Mouse (Mus musculus): ENCODE results near the gene Bag1.
"Not testable (repeated sequence)": the region's sequence is repeated elsewhere in the genome, so short reads cannot be mapped to it uniquely, and the experiment has no call there.

The Bag1 gene

GRCm38 (mm10) chr4:40936175-40936839 is 11.8 kb downstream of the Bag1 start:
- no peak for DNase-seq (ENCODE audit: extremely low spot score, low read depth, low spot score)

GRCm38 (mm10) chr4:40934369-40934768 is 13.7 kb downstream of the Bag1 start:
- DNase-seq (ENCODE audit: extremely low spot score, low read depth, low spot score), result not testable (repeated sequence)

- DNase-seq (ENCODE audit: extremely low spot score, low read depth, low spot score), result no peak
Observed at GRCm38 (mm10) chr4:40933694-40934093, 14.4 kb downstream of the Bag1 start.

- DNase-seq (ENCODE audit: extremely low spot score, low read depth, low spot score), result no peak
Observed at GRCm38 (mm10) chr4:40929046-40929445, 19.0 kb downstream of the Bag1 start.

- DNase-seq (ENCODE audit: extremely low spot score, low read depth, low spot score), result no peak
Observed at GRCm38 (mm10) chr4:40925568-40925967, 22.5 kb downstream of the Bag1 start.

- no peak for DNase-seq (ENCODE audit: extremely low spot score, low read depth, low spot score)
Observed at GRCm38 (mm10) chr4:40923087-40923651, 24.9 kb downstream of the Bag1 start.

GRCm38 (mm10) chr4:40921288-40921687 is 26.8 kb downstream of the Bag1 start:
- no peak for DNase-seq (ENCODE audit: extremely low spot score, low read depth, low spot score)

GRCm38 (mm10) chr4:40920576-40920975 is 27.5 kb downstream of the Bag1 start:
- no peak for DNase-seq (ENCODE audit: extremely low spot score, low read depth, low spot score)

GRCm38 (mm10) chr4:40919785-40920184 is 28.3 kb downstream of the Bag1 start, which contains the start of gene Spink4:
TSS of gene Spink4 (plus strand) at chr4:40920052.
- no peak for DNase-seq (ENCODE audit: extremely low spot score, low read depth, low spot score)

GRCm38 (mm10) chr4:40916592-40917155 is 31.4 kb downstream of the Bag1 start:
- DNase-seq (ENCODE audit: extremely low spot score, low read depth, low spot score), result no peak

- no peak for DNase-seq (ENCODE audit: extremely low spot score, low read depth, low spot score)
Observed at GRCm38 (mm10) chr4:40915947-40916346, 32.1 kb downstream of the Bag1 start.

GRCm38 (mm10) chr4:40914287-40914867 is 33.7 kb downstream of the Bag1 start:
- DNase-seq (ENCODE audit: extremely low spot score, low read depth, low spot score), result no peak

GRCm38 (mm10) chr4:40908261-40908969 is 39.7 kb downstream of the Bag1 start:
- no peak for DNase-seq (ENCODE audit: extremely low spot score, low read depth, low spot score)

- no peak for DNase-seq (ENCODE audit: extremely low spot score, low read depth, low spot score)
Observed at GRCm38 (mm10) chr4:40906298-40906697, 41.8 kb downstream of the Bag1 start.

GRCm38 (mm10) chr4:40900612-40901011 is 47.5 kb downstream of the Bag1 start:
- no peak for DNase-seq (ENCODE audit: extremely low spot score, low read depth, low spot score)

- DNase-seq (ENCODE audit: extremely low spot score, low read depth, low spot score), result no peak
Observed at GRCm38 (mm10) chr4:40900071-40900470, 48.0 kb downstream of the Bag1 start.

GRCm38 (mm10) chr4:40899264-40899663 is 48.8 kb downstream of the Bag1 start:
- no peak for DNase-seq (ENCODE audit: extremely low spot score, low read depth, low spot score)

- DNase-seq (ENCODE audit: extremely low spot score, low read depth, low spot score), result no peak
Observed at GRCm38 (mm10) chr4:40898476-40899044, 49.5 kb downstream of the Bag1 start.

GRCm38 (mm10) chr4:40895646-40896045 is 52.4 kb downstream of the Bag1 start:
- DNase-seq (ENCODE audit: extremely low spot score, low read depth, low spot score), result no peak

- DNase-seq (ENCODE audit: extremely low spot score, low read depth, low spot score), result no peak
Observed at GRCm38 (mm10) chr4:40895118-40895517, 53.0 kb downstream of the Bag1 start.

GRCm38 (mm10) chr4:40891206-40891605 is 56.9 kb downstream of the Bag1 start:
- DNase-seq (ENCODE audit: extremely low spot score, low read depth, low spot score), result no peak

Data from hindlimb bud, embryonic 11.5 days (tissue).